ENCODE assay signal across 14 mouse cellular contexts in genomic region chr10:122291611-122292010, GRCm38 (mm10).
"Had no signal": no experiment of that assay in that cellular context is flagged by ENCODE, and none has a peak within 500 bp of the region (broad histone marks: within the 10 kb centered on the region; RNA-seq: fewer than 3 reads in every experiment).

No protein-coding gene starts in this region.

- H3K9me3 ChIP-seq: limb, embryonic 13.5 days; midbrain, embryonic 15.5 days; neural tube, embryonic 12.5 days had no signal

- H3K27me3 ChIP-seq: limb, embryonic 13.5 days; megakaryocyte, embryonic 14.5 days; midbrain, embryonic 15.5 days; neural tube, embryonic 12.5 days had no signal

- DNase-seq: kidney, adult 9 months; left cerebral cortex, postnatal 4 days; lung, adult 18-20 months; lung, postnatal 36 days; right cerebral cortex, postnatal 4 days; thymus, postnatal 4 days had no signal

- H3K9ac ChIP-seq: limb, embryonic 13.5 days; liver, embryonic 14.5 days; midbrain, embryonic 15.5 days; neural tube, embryonic 12.5 days had no signal

- H3K4me1 ChIP-seq: limb, embryonic 13.5 days; midbrain, embryonic 15.5 days; neural tube, embryonic 12.5 days had no signal

- H3K27ac ChIP-seq: limb, embryonic 13.5 days; liver, embryonic 14.5 days; midbrain, embryonic 15.5 days; neural tube, embryonic 12.5 days; stomach, postnatal 0 days had no signal

- H3K4me2 ChIP-seq: limb, embryonic 13.5 days; midbrain, embryonic 11.5 days; midbrain, embryonic 15.5 days; neural tube, embryonic 12.5 days had no signal

- ATAC-seq: intestine, embryonic 16.5 days; midbrain, embryonic 15.5 days had no signal

- H3K36me3 ChIP-seq: limb, embryonic 13.5 days; midbrain, embryonic 15.5 days; neural tube, embryonic 12.5 days had no signal

- H3K4me3 ChIP-seq: limb, embryonic 13.5 days; megakaryocyte, embryonic 14.5 days; midbrain, embryonic 15.5 days; neural tube, embryonic 12.5 days had no signal
